Mouse (Mus musculus): ENCODE measurements around the gene Sh3bp5. TPM values are rescaled to one million over a fixed set of nuclear protein-coding genes. Genes with fewer than 3 reads are reported as not detected.

Gene Sh3bp5
- polyA plus RNA-seq, 1 experiment, result 37.0 TPM

Other genes with a start within 250 kb of the Sh3bp5 start
- gene Tnnc1, start 227.8 kb downstream of the Sh3bp5 start, polyA plus RNA-seq (2012; rRNA removed), result 3.0 and 3.5 TPM in 2 replicates
- gene Nisch, start 219.1 kb downstream of the Sh3bp5 start, polyA plus RNA-seq (2012; rRNA removed), result 211 and 293 TPM in 2 replicates
- 3.6 and 5.9 TPM in 2 replicates for gene Sema3g, start 218.2 kb downstream of the Sh3bp5 start, polyA plus RNA-seq (2012; rRNA removed)
- 8.9 and 9.0 TPM in 2 replicates for gene Phf7, start 184.8 kb downstream of the Sh3bp5 start, polyA plus RNA-seq (2012; rRNA removed)
- gene Bap1, start 184.6 kb downstream of the Sh3bp5 start, polyA plus RNA-seq (2012; rRNA removed), result 41.8 and 43.2 TPM in 2 replicates
- 2.3 and 2.4 TPM in 2 replicates for gene Dnah1, start 112.2 kb downstream of the Sh3bp5 start, polyA plus RNA-seq (2012; rRNA removed)
- 29.0 and 34.9 TPM in 2 replicates for gene Capn7, start 99.4 kb downstream of the Sh3bp5 start, polyA plus RNA-seq (2012; rRNA removed)
- gene Eaf1, start 58.3 kb upstream of the Sh3bp5 start, polyA plus RNA-seq (2012; rRNA removed), result 19.7 and 21.5 TPM in 2 replicates
- gene Mettl6, start 59.0 kb upstream of the Sh3bp5 start, polyA plus RNA-seq (2012; rRNA removed), result 15.0 and 16.8 TPM in 2 replicates
- gene Colq, start 155.3 kb upstream of the Sh3bp5 start, polyA plus RNA-seq (2012; rRNA removed), result 0.66 and 0.88 TPM in 2 replicates
- not detected in 2 replicates for gene Gm49387, start 204.8 kb upstream of the Sh3bp5 start, polyA plus RNA-seq (2012; rRNA removed)
- 25.4 and 27.7 TPM in 2 replicates for gene Btd, start 204.9 kb upstream of the Sh3bp5 start, polyA plus RNA-seq (2012; rRNA removed)
- 19.3 and 24.1 TPM in 2 replicates for gene Hacl1, start 205.2 kb upstream of the Sh3bp5 start, polyA plus RNA-seq (2012; rRNA removed)

Measured in urinary bladder, adult 2 months (tissue).